Mouse (Mus musculus) MEL (cell line): ENCODE results near the gene 4430402I18Rik. TPM values are rescaled to one million over a fixed set of nuclear protein-coding genes. Genes with fewer than 3 reads are reported as not detected.

ENCODE experiments used
- DNase-seq: peaks from one replicate; pipeline ENCODE4 v3.0.0; 2011; ENCODE audit warnings: low read depth, low spot score
- H3K27ac ChIP-seq: 2 replicates; pipeline ENCODE4 v1.5.1; 2012; ENCODE audit warnings: low read depth, mild to moderate bottlenecking, control low read depth, low read length, moderate library complexity; ENCODE audit not compliant: control insufficient read depth
- H3K27me3 ChIP-seq, 2 experiments: fragments of 150-350 bp in 1 of 2; sonication (generic) in 1 of 2; 2 replicates each; pipeline ENCODE4 v1.6.1; 2012; ENCODE audit warnings: low read length in 2 of 2, mild to moderate bottlenecking in 2 of 2, improper control_type of control experiment in 1 of 2, moderate library complexity in 1 of 2; ENCODE audit not compliant: insufficient read depth in 2 of 2, control insufficient read depth in 1 of 2
- H3K36me3 ChIP-seq, 2 experiments: 2 replicates each; pipeline ENCODE4 v1.6.1; 2012 to 2014; ENCODE audit warnings: low read length in 2 of 2, improper control_type of control experiment in 1 of 2, inconsistent platforms in 1 of 2, mild to moderate bottlenecking in 1 of 2; ENCODE audit not compliant: insufficient read depth in 2 of 2, control insufficient read depth in 1 of 2
- H3K4me1 ChIP-seq, 2 experiments: fragments of 150-350 bp in 1 of 2; sonication (generic) in 1 of 2; 2 replicates each; pipeline ENCODE4 v1.6.1; 2012; ENCODE audit warnings: low read length in 2 of 2, improper control_type of control experiment in 1 of 2, mild to moderate bottlenecking in 1 of 2; ENCODE audit not compliant: insufficient read depth in 2 of 2, control insufficient read depth in 1 of 2
- H3K4me3 ChIP-seq, 2 experiments: fragments of 150-350 bp in 1 of 2; sonication (generic) in 1 of 2; 2 replicates each; pipeline ENCODE4 v1.5.1; 2012; ENCODE audit warnings: low read depth in 2 of 2, low read length in 2 of 2, mild to moderate bottlenecking in 2 of 2, moderate library complexity in 2 of 2, control low read depth in 1 of 2, improper control_type of control experiment in 1 of 2; ENCODE audit not compliant: control insufficient read depth in 1 of 2, insufficient read depth in 1 of 2
- H3K79me2 ChIP-seq: 2 replicates; pipeline ENCODE4 v1.6.1; 2012; ENCODE audit warnings: mild to moderate bottlenecking, low read length, moderate library complexity; ENCODE audit not compliant: control insufficient read depth, poor library complexity, insufficient read depth
- H3K9ac ChIP-seq: 2 replicates; pipeline ENCODE4 v1.6.1; 2012; ENCODE audit warnings: low read depth, mild to moderate bottlenecking, control low read depth, low read length, moderate library complexity; ENCODE audit not compliant: control insufficient read depth, poor library complexity, severe bottlenecking
- H3K9me3 ChIP-seq: fragments of 150-350 bp; sonication (generic); replicated peaks from 2 replicates; pipeline ENCODE4 v1.6.1; 2012; ENCODE audit warnings: mild to moderate bottlenecking, low read length, improper control_type of control experiment, moderate library complexity; ENCODE audit not compliant: insufficient read depth
- BHLHE40 ChIP-seq: IDR thresholded peaks from 2 replicates; pipeline ENCODE4 v1.6.1; 2012; ENCODE audit warnings: low read depth, mild to moderate bottlenecking, inconsistent platforms, low read length, improper control_type of control experiment, borderline replicate concordance
- CHD2 ChIP-seq: IDR thresholded peaks from 2 replicates; pipeline ENCODE4 v1.6.1; 2011; ENCODE audit warnings: low read length, improper control_type of control experiment
- CTCF ChIP-seq, 3 experiments: IDR thresholded peaks in 2 of 3; conservative IDR thresholded peaks in 1 of 3; 2 replicates each; pipeline ENCODE4 v1.5.1; 2011 to 2012; ENCODE audit warnings: low read length in 3 of 3, low read depth in 2 of 3, mild to moderate bottlenecking in 2 of 3, improper control_type of control experiment in 1 of 3, inconsistent platforms in 1 of 3, mixed read lengths in 1 of 3, moderate library complexity in 1 of 3; ENCODE audit not compliant: control insufficient read depth in 1 of 3, insufficient read depth in 1 of 3, poor library complexity in 1 of 3, severe bottlenecking in 1 of 3
- EP300 ChIP-seq, 2 experiments: IDR thresholded peaks; 2 replicates each; pipeline ENCODE4 v1.6.1; 2011; ENCODE audit warnings: improper control_type of control experiment in 2 of 2, low read length in 2 of 2, low read depth in 1 of 2, mild to moderate bottlenecking in 1 of 2
- KAT2A ChIP-seq: conservative IDR thresholded peaks from 2 replicates; pipeline ENCODE4 v1.6.1; 2012; ENCODE audit warnings: low read depth, low read length, improper control_type of control experiment, inconsistent platforms
- MAFK ChIP-seq: IDR thresholded peaks from 2 replicates; pipeline ENCODE4 v1.6.1; 2011; ENCODE audit warnings: low read depth, mild to moderate bottlenecking, low read length, improper control_type of control experiment, borderline replicate concordance
- MAX ChIP-seq: IDR thresholded peaks from 2 replicates; pipeline ENCODE4 v1.6.1; 2011; ENCODE audit warnings: low read length, improper control_type of control experiment
- MAZ ChIP-seq: IDR thresholded peaks from 2 replicates; pipeline ENCODE4 v1.6.1; 2012; ENCODE audit warnings: low read depth, mild to moderate bottlenecking, inconsistent platforms, low read length, improper control_type of control experiment
- MEF2A ChIP-seq: IDR thresholded peaks from 2 replicates; pipeline ENCODE4 v1.6.1; 2014; ENCODE audit warnings: low read depth, mild to moderate bottlenecking, inconsistent platforms, low read length, improper control_type of control experiment; ENCODE audit not compliant: poor library complexity, insufficient replicate concordance, severe bottlenecking; ENCODE audit errors: extremely low read depth
- MXI1 ChIP-seq: IDR thresholded peaks from 2 replicates; pipeline ENCODE4 v1.6.1; 2011; ENCODE audit warnings: mild to moderate bottlenecking, low read depth, low read length, improper control_type of control experiment
- MYC ChIP-seq: IDR thresholded peaks from 2 replicates; pipeline ENCODE4 v1.6.1; 2011; ENCODE audit warnings: low read depth, mild to moderate bottlenecking, low read length, improper control_type of control experiment, moderate library complexity
- POLR2AphosphoS2 ChIP-seq: IDR thresholded peaks from 2 replicates; pipeline ENCODE4 v1.6.1; 2011; ENCODE audit warnings: low read length, improper control_type of control experiment
- RAD21 ChIP-seq: IDR thresholded peaks from 2 replicates; pipeline ENCODE4 v1.6.1; 2011; ENCODE audit warnings: mild to moderate bottlenecking, low read depth, low read length, improper control_type of control experiment
- RCOR1 ChIP-seq: IDR thresholded peaks from 2 replicates; pipeline ENCODE4 v1.6.1; 2012; ENCODE audit warnings: low read depth, mild to moderate bottlenecking, inconsistent platforms, low read length, improper control_type of control experiment
- SIN3A ChIP-seq: IDR thresholded peaks from 2 replicates; pipeline ENCODE4 v1.6.1; 2012; ENCODE audit warnings: low read length, improper control_type of control experiment, inconsistent platforms
- TAL1 ChIP-seq: IDR thresholded peaks from 2 replicates; pipeline ENCODE4 v1.6.1; 2012; ENCODE audit warnings: mild to moderate bottlenecking, inconsistent platforms, low read length, moderate library complexity, mixed read lengths
- TBP ChIP-seq: IDR thresholded peaks from 2 replicates; pipeline ENCODE4 v1.8.0; 2011; ENCODE audit warnings: low read depth, low read length, improper control_type of control experiment
- TCF12 ChIP-seq: IDR thresholded peaks from 2 replicates; pipeline ENCODE4 v1.6.1; 2014; ENCODE audit warnings: low read depth, mild to moderate bottlenecking, inconsistent platforms, low read length, improper control_type of control experiment, moderate library complexity
- UBTF ChIP-seq: IDR thresholded peaks from 2 replicates; pipeline ENCODE4 v1.6.1; 2012; ENCODE audit warnings: low read depth, mild to moderate bottlenecking, inconsistent platforms, low read length, improper control_type of control experiment, moderate library complexity, borderline replicate concordance; ENCODE audit not compliant: insufficient read depth
- USF1 ChIP-seq: IDR thresholded peaks from 2 replicates; pipeline ENCODE4 v1.6.1; 2014; ENCODE audit warnings: low read depth, mild to moderate bottlenecking, inconsistent platforms, low read length, improper control_type of control experiment, moderate library complexity
- USF2 ChIP-seq, 2 experiments: IDR thresholded peaks; 2 replicates each; pipeline ENCODE4 v1.6.1; 2011 to 2012; ENCODE audit warnings: improper control_type of control experiment in 2 of 2, low read length in 2 of 2, borderline replicate concordance in 1 of 2, inconsistent platforms in 1 of 2, low read depth in 1 of 2, mild to moderate bottlenecking in 1 of 2; ENCODE audit not compliant: insufficient read depth in 1 of 2
- ZKSCAN1 ChIP-seq: IDR thresholded peaks from 2 replicates; pipeline ENCODE4 v1.6.1; 2012; ENCODE audit warnings: low read depth, mild to moderate bottlenecking, inconsistent platforms, low read length, improper control_type of control experiment, moderate library complexity
- ZNF384 ChIP-seq: IDR thresholded peaks from 2 replicates; pipeline ENCODE4 v1.6.1; 2012; ENCODE audit warnings: low read depth, mild to moderate bottlenecking, inconsistent platforms, low read length, improper control_type of control experiment
- polyA plus RNA-seq, 2 experiments: library from polyadenylated mRNA; stranded (reverse) in 1 of 2; unstranded in 1 of 2; fragments of >175 nt in 1 of 2; fragments of >200 nt in 1 of 2; gene quantifications; 2 replicates each; pipeline versions ENCODE4 v1.2.1 to v1.2.4; 2012; ENCODE audit warnings: low replicate concordance in 2 of 2, low read depth in 1 of 2; ENCODE audit not compliant: insufficient read length in 2 of 2, insufficient read depth in 1 of 2, missing spikeins in 1 of 2
- total RNA-seq: library from RNA; depleted of rRNA; stranded (reverse); fragments of 300-350 nt; gene quantifications from 2 replicates; pipeline ENCODE4 v1.2.3, GENCODE M21; 2012; rRNA removed

The 4430402I18Rik gene
- total RNA-seq = not detected in 2 replicates
- not detected for polyA plus RNA-seq

GRCm38 (mm10) chr19:28967652-28968051 lies at the start of gene 4430402I18Rik:
TSS of gene 4430402I18Rik (minus strand) at chr19:28967800.
- DNase-seq = no peak
- H3K27ac ChIP-seq = no peak within 1 kb of the TSS
- TF ChIP-seq CTCF (IDR thresholded peaks at IDR 0.05 in 2 of 3, conservative IDR thresholded peaks at IDR 0.05 in 1 of 3; ENCODE audit: control insufficient read depth in 1 of 3, insufficient read depth in 1 of 3, low read depth in 2 of 3, low read length in 3 of 3, poor library complexity in 1 of 3, severe bottlenecking in 1 of 3) (no peak), USF1 (no peak), MAFK (no peak), MYC (no peak), TBP (no peak), EP300 (IDR thresholded peaks at IDR 0.05; ENCODE audit: low read depth in 1 of 2, low read length in 2 of 2) (no peak), CHD2 (no peak), MEF2A (no peak)

GRCm38 (mm10) chr19:29016786-29017185 lies 49.2 kb upstream of the 4430402I18Rik start:
- Histone ChIP-seq H3K9me3 (no peaks in the 10 kb centered on the region), H3K79me2 (no peaks in the 10 kb centered on the region), H3K27ac (no peak overlapping the region), H3K9ac (no peak overlapping the region), H3K36me3 (peaks cover 17 to 25% of the 10 kb centered on the region in 2 experiments), H3K4me3 (no peak overlapping the region), H3K4me1 (peaks cover 6 to 8% of the 10 kb centered on the region in 2 experiments), H3K27me3 (no peaks in the 10 kb centered on the region)
- no peak for TF ChIP-seq TAL1
- no peak for TF ChIP-seq MAX
- TF ChIP-seq MYC = no peak
- TF ChIP-seq KAT2A = no peak
- no peak for TF ChIP-seq RCOR1
- no peak for TF ChIP-seq POLR2AphosphoS2
- TF ChIP-seq ZKSCAN1 = no peak
- TF ChIP-seq CHD2 = no peak
- DNase-seq = no peak

More at GRCm38 (mm10) chr19:28967652-28968051, at the start of gene 4430402I18Rik:
- H3K9ac ChIP-seq = no peak within 1 kb of the TSS
- no peaks in the 10 kb centered on the region for H3K36me3 ChIP-seq
- no peaks in the 10 kb centered on the region for H3K79me2 ChIP-seq
- no peaks in the 10 kb centered on the region for H3K9me3 ChIP-seq
- peaks cover 3 to 16% of the 10 kb centered on the region in 2 experiments for H3K27me3 ChIP-seq
- H3K4me1 ChIP-seq = no peaks in the 10 kb centered on the region
- no peak within 1 kb of the TSS for H3K4me3 ChIP-seq

- Histone ChIP-seq H3K27me3 (no peaks in the 10 kb centered on the region), H3K4me3 (no peak overlapping the region), H3K9ac (no peak overlapping the region), H3K9me3 (no peaks in the 10 kb centered on the region), H3K27ac (0 out of 2 replicates have a peak overlapping the region, but pooled peaks have one; percentile 34), H3K36me3 (peaks cover 17 to 29% of the 10 kb centered on the region in 2 experiments), H3K79me2 (no peaks in the 10 kb centered on the region), H3K4me1 (peaks cover 6 to 8% of the 10 kb centered on the region in 2 experiments)
- no peak for DNase-seq
- TF ChIP-seq USF2 (IDR thresholded peaks at IDR 0.05; ENCODE audit: borderline replicate concordance in 1 of 2, insufficient read depth in 1 of 2, low read depth in 1 of 2, low read length in 2 of 2) (no peak), MAZ (no peak), BHLHE40 (no peak), UBTF (no peak), RAD21 (no peak), MYC (no peak), EP300 (IDR thresholded peaks at IDR 0.05; ENCODE audit: low read depth in 1 of 2, low read length in 2 of 2) (no peak), ZNF384 (no peak), SIN3A (no peak), MEF2A (no peak), CTCF (IDR thresholded peaks at IDR 0.05 in 2 of 3, conservative IDR thresholded peaks at IDR 0.05 in 1 of 3; ENCODE audit: control insufficient read depth in 1 of 3, insufficient read depth in 1 of 3, low read depth in 2 of 3, low read length in 3 of 3, poor library complexity in 1 of 3, severe bottlenecking in 1 of 3) (no peak), TCF12 (no peak), MXI1 (no peak)
Observed at GRCm38 (mm10) chr19:29016204-29016765, 48.7 kb upstream of the 4430402I18Rik start.
